Mouse (Mus musculus) heart, adult 2 months (tissue): ENCODE data around the gene Ddx4.

Experiments
- CTCF ChIP-seq: fragments of 200-600 bp; IDR thresholded peaks from 2 replicates; pipeline ENCODE4 v1.8.1; 2022; ENCODE audit warnings: antibody characterized with exemption, mild to moderate bottlenecking, moderate library complexity
- EP300 ChIP-seq: fragments of 200-500 bp; IDR thresholded peaks from 2 replicates; pipeline ENCODE4 v1.6.1; 2011; ENCODE audit warnings: low read depth, low read length, control low read depth; ENCODE audit not compliant: insufficient read depth

GRCm38 (mm10) chr13:112603839-112604238, 48.4 kb downstream of the Ddx4 start:
- TF ChIP-seq CTCF (no peak), EP300 (no peak)
